Mouse (Mus musculus) mature B cell (primary cell): ENCODE measurements around the gene Abcg2.
"Not testable (repeated sequence)": the region's sequence is repeated elsewhere in the genome, so short reads cannot be mapped to it uniquely, and the experiment has no call there.

Source experiments
- in situ Hi-C: fragments of 300-500 bp; cut with MboI; formaldehyde crosslinking; loops from 2 replicates; pipeline ENCODE4 v1.14.3; 2019

Abcg2 gene

GRCm38 (mm10) chr6:58584223-58584622, at the start of gene Abcg2:
TSS of gene Abcg2 (plus strand) at chr6:58584523.
- in situ Hi-C loops = not testable (repeated sequence)

GRCm38 (mm10) chr6:58540263-58540662, 44.1 kb upstream of the Abcg2 start:
- in situ Hi-C loops = not testable (repeated sequence)

GRCm38 (mm10) chr6:58542852-58543251, 41.5 kb upstream of the Abcg2 start:
- in situ Hi-C loops = not testable (repeated sequence)

GRCm38 (mm10) chr6:58544971-58545370, 39.4 kb upstream of the Abcg2 start:
- in situ Hi-C loops = not testable (repeated sequence)

- in situ Hi-C loops = not testable (repeated sequence)
Observed at GRCm38 (mm10) chr6:58546050-58546449, 38.3 kb upstream of the Abcg2 start.

GRCm38 (mm10) chr6:58546816-58547215, 37.5 kb upstream of the Abcg2 start:
- in situ Hi-C loops = no loop called here

GRCm38 (mm10) chr6:58553812-58554211, 30.5 kb upstream of the Abcg2 start:
- in situ Hi-C loops = loop anchor here (25.0 kb wide), 1 partner anchor 633 kb away; no protein-coding TSS in a partner anchor

GRCm38 (mm10) chr6:58593987-58594844, 9.9 kb downstream of the Abcg2 start:
- in situ Hi-C loops = not testable (repeated sequence)

- in situ Hi-C loops = not testable (repeated sequence)
Observed at GRCm38 (mm10) chr6:58595639-58596293, 11.4 kb downstream of the Abcg2 start.

GRCm38 (mm10) chr6:58596294-58596653, 12.0 kb downstream of the Abcg2 start:
- in situ Hi-C loops = no loop called here

GRCm38 (mm10) chr6:58602119-58602518, 17.8 kb downstream of the Abcg2 start:
- in situ Hi-C loops = not testable (repeated sequence)

- in situ Hi-C loops = not testable (repeated sequence)
Observed at GRCm38 (mm10) chr6:58602991-58603390, 18.7 kb downstream of the Abcg2 start.

GRCm38 (mm10) chr6:58603485-58604090, 19.3 kb downstream of the Abcg2 start:
- in situ Hi-C loops = not testable (repeated sequence)

- in situ Hi-C loops = no loop called here
Observed at GRCm38 (mm10) chr6:58606642-58607041, 22.3 kb downstream of the Abcg2 start.

GRCm38 (mm10) chr6:58608422-58608821, 24.1 kb downstream of the Abcg2 start:
- in situ Hi-C loops = no loop called here

GRCm38 (mm10) chr6:58609919-58610759, 25.8 kb downstream of the Abcg2 start:
- in situ Hi-C loops = no loop called here

- in situ Hi-C loops = no loop called here
Observed at GRCm38 (mm10) chr6:58610760-58611654, 26.7 kb downstream of the Abcg2 start.

- in situ Hi-C loops = no loop called here
Observed at GRCm38 (mm10) chr6:58624126-58624525, 39.8 kb downstream of the Abcg2 start.

GRCm38 (mm10) chr6:58629238-58629637, 44.9 kb downstream of the Abcg2 start:
- in situ Hi-C loops = no loop called here

GRCm38 (mm10) chr6:58632419-58632818, 48.1 kb downstream of the Abcg2 start:
- in situ Hi-C loops = no loop called here

GRCm38 (mm10) chr6:58633731-58634130, 49.4 kb downstream of the Abcg2 start:
- in situ Hi-C loops = no loop called here
